Mouse (Mus musculus): Measurements from ENCODE around the gene Apoc2.
A peak's percentile ranks its signal among the peaks of the same experiment; 100 is the strongest.

Apoc2 gene

DNA sequence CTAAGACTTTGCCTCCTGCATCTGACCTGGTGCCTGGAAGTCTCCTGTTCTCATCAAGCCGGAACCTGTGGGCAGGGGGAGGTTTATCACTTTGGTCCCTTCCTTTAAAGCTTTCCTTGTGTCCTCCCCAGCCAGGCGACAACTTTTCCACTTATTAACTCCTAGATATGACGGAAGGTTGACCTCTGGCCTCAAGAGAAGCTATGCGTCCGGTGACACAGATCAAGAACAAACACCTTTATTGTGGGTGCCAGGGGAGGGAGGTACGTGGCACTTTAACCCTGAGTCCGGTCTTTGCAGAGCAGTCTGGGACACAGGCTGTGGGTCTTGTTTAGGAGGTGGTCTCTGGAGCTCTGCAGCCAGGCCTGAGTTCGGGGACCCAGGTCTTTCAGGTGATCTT, at the start of gene Apoc2:
Gene Apoc2 (minus strand): TSS at position 70 of the 400 bp plus-strand sequence.
- no peak for DNase-seq (ENCODE audit: low spot score)

DNA sequence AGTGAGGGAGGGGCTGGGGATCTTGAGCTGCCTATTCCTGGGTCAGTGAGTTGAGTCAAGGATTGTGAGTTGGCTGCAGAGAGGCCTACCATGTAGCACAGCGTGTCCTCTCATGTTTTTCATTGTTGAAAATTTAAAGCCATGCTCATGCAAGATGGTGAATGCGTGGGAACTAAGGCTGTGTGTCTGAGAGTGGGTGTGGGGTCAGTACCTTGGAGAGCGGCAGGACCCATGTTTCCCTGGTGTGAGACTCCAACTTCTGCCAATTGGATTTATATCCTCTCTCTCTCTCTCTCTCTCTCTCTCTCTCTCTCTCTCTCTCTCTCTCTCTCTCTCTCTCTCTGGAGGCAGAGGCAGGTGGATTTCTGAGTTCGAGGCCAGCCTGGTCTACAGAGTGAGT, 48.8 kb upstream of the Apoc2 start:
- no peak for DNase-seq (ENCODE audit: low spot score)

GRCm38 (mm10) chr7:19724167-19724566, 46.4 kb upstream of the Apoc2 start:
- DNase-seq (ENCODE audit: low spot score), result no peak

GRCm38 (mm10) chr7:19722754-19723195, 45.0 kb upstream of the Apoc2 start:
- no peak for DNase-seq (ENCODE audit: low spot score)

GRCm38 (mm10) chr7:19719200-19719599, 41.5 kb upstream of the Apoc2 start:
- no peak for DNase-seq (ENCODE audit: low spot score)

GRCm38 (mm10) chr7:19718297-19718952, 40.7 kb upstream of the Apoc2 start:
- DNase-seq (ENCODE audit: low spot score), result no peak

DNA sequence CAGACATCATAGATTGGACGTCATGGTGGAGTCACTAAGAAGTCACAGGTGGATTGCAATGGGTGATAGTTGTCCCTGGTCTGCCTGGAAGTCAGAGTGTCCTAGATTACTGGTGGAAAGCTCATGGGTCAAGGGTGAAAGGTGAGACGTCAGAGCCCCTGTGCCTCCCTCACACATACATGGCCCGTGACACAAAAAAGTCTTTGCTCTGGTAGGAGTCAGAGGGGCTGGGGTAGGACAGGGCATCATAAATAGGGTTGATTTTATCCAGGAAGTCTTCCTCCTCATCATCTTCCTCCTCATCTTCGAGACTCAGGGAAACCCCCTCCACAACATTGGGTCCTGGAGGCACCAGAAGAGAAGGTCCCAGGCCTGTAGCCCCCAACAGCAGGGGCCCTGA, 39.6 kb upstream of the Apoc2 start:
- no peak for DNase-seq (ENCODE audit: low spot score)

DNA sequence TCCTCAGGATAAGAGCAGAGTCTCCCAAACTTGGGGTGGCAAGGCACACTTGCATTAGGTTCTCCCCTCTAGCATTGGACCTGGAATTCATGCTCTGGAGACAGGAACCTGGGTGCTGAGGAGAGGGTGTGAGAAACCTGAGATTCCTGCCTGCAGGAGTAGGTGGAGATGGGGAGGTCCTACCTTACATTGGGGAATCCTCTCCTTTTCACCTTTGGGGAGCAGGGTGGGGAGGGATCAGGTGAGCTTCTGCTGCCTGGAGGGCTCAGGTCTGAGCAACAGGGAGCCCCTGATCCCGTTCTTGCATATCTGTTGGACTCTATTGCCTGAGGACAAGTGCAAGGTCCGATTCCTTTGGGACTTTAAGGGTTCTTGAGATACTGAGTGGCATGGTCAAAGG, 39.1 kb upstream of the Apoc2 start:
- no peak for DNase-seq (ENCODE audit: low spot score)

- DNase-seq (ENCODE audit: low spot score), result no peak
Observed at GRCm38 (mm10) chr7:19716055-19716682, 38.4 kb upstream of the Apoc2 start.

GRCm38 (mm10) chr7:19715239-19716054, 37.7 kb upstream of the Apoc2 start, which contains the start of gene Tomm40:
Tomm40 (minus strand) TSS chr7:19715438.
- DNase-seq (ENCODE audit: low spot score), result peak; percentile 100

- DNase-seq (ENCODE audit: low spot score), result no peak
Observed at GRCm38 (mm10) chr7:19714836-19715235, 37.1 kb upstream of the Apoc2 start.

- no peak for DNase-seq (ENCODE audit: low spot score)
Observed at GRCm38 (mm10) chr7:19713598-19713997, 35.9 kb upstream of the Apoc2 start.

DNA sequence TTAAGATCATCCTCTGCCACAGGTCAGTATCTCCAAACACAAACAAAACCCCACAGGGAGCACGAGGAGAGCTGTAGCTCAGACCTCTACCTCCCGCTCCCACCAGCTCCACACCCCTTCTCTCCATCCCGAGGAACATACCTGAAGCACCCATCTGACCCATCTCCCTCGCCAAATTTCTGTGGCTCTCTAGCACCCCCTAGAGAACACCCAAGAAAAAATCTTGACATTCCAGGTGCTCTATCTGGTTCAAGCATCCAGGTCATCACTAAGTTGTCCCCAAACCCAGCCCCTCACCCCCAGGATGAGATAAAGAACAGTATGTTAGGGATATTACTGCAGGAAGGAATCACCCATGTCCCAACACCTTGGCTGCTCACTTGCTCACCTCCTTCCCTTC, 35.5 kb upstream of the Apoc2 start:
- DNase-seq (ENCODE audit: low spot score), result no peak

DNA sequence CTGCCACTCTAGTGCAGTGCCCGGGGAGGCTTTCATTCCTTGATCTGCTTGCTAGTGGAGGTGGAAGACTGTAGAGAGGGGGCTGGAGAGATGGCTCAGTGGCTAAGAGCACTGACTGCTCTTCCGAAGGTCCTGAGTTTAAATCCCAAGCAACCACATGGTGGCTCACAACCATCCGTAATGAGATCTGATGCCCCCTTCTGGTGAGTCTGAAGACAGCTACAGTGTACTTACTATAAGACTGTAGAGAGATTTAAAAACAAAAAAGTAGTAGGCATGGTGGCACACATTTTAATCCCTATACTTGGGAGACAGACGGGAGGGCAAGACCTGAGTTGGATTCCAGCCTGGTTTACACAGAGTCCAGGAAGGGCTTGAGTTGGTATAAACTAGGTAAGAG, 34.7 kb upstream of the Apoc2 start:
- DNase-seq (ENCODE audit: low spot score), result no peak

DNA sequence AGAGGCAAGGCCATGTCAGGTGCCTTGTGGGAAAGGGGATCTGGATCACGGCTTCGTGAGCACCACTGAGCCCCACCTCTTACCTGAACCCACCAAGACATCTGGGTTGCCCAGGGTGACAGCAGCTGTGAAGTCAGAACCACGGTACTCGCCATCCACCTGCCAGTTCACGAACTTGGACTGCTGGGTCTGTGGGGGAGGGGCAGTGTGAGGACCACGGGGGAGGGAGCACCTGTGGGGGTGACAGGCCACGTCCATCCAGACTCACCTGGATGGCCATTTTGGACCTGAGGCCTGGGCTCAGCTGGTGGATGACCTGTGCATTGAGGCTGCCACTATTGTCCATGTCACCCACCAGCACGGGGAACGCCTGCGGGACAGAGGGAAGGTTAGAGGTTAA, 32.9 kb upstream of the Apoc2 start:
- no peak for DNase-seq (ENCODE audit: low spot score)

GRCm38 (mm10) chr7:19705271-19705670, 27.5 kb upstream of the Apoc2 start:
- DNase-seq (ENCODE audit: low spot score), result no peak

GRCm38 (mm10) chr7:19704475-19704874, 26.7 kb upstream of the Apoc2 start:
- DNase-seq (ENCODE audit: low spot score), result no peak

- DNase-seq (ENCODE audit: low spot score), result no peak
Observed at GRCm38 (mm10) chr7:19702859-19703555, 25.3 kb upstream of the Apoc2 start.

GRCm38 (mm10) chr7:19701069-19701761, 23.5 kb upstream of the Apoc2 start:
- no peak for DNase-seq (ENCODE audit: low spot score)

- no peak for DNase-seq (ENCODE audit: low spot score)
Observed at GRCm38 (mm10) chr7:19700299-19701068, 22.7 kb upstream of the Apoc2 start.

GRCm38 (mm10) chr7:19699827-19700148, 22.0 kb upstream of the Apoc2 start:
- no peak for DNase-seq (ENCODE audit: low spot score)

All from left cerebral cortex, adult 11 months (tissue).